Mouse (Mus musculus) lung, postnatal 25 days (tissue): ENCODE data around the gene Nploc4.

Experiments used
- DNase-seq: peaks from one replicate; pipeline ENCODE4 v3.0.0; 2022; ENCODE audit warnings: low spot score

Gene Nploc4

DNA sequence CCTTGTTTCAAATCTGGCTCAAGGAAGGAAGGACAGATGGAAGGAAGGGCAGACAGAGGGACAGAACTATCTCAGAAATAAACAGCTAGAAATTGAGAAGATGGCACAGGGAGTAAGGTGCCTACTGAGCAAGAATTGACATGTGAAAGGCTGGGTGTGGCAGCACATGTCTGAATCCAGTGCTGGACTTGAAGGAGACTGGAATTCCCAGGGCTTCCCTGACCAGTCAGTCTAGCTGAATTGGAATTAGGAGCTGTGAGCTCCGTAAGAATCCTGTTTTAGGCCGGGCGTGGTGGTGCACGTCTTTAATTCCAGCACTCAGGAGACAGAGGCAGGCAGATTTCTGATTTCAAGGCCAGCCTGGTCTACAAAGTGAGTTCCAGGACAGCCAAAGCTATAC, 95.8 kb downstream of the Nploc4 start:
- DNase-seq = no peak

DNA sequence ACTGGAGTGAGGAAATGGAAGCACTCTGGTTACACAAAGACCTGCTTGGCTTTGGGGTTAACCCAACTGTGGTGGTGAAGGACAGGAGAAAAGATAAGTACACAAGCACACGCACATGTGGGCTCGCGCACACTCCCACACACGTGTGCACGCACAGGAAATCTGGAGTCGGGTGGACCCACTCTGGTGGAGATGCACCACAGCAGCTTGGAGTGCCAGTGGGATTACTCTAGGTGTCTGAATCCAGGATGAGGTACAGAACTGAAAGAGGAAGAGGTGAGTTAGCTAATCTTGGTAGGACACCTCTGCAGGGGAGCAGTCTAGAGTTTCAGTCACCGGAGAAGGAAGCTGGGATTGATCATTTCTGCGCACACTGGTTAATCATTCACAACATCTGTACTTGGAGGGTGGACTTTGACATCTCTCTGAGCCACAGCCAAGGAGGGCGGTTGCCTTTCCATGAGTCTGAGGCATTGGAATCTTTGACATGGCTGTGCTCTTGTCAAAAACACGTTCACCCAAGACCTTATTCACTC, 97.5 kb downstream of the Nploc4 start:
- no peak for DNase-seq

DNA sequence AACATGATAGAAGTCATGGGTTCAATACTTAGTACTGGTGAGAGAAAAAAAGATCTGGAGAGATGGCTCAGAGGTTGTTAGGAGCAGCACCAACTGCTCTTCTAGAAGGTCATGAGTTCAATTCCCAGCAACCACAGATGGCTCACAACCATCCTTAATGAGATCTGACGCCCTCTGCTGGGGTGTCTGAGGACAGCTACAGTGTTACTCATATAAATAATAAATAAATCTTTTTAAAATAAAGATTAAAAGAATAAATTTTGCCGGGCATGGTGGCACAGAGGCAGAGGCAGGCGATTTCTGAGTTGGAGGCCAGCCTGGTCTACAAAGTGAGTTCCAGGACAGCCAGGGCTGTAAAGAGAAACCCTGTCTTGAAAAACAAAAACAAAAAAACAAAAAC, 98.7 kb downstream of the Nploc4 start:
- no peak for DNase-seq

DNA sequence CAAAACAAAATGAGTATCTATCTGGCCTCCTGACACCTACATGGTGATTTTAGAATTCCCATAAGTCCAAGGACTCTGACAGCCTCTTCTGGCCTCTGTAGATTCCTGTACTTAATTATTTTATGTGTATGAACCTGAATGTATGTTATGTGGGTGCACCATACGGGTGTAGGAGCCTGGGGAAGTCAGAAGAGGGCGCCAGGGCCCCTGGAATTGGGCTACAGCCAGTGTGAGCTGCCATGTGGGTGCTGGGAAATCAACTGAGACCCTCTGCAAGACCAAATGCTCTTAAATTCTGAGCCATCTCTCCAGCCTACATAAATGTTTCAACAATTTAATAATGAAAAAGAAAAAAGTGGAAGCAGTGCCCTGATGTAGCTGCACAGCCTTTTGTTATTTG, 100.1 kb downstream of the Nploc4 start:
- DNase-seq = no peak

DNA sequence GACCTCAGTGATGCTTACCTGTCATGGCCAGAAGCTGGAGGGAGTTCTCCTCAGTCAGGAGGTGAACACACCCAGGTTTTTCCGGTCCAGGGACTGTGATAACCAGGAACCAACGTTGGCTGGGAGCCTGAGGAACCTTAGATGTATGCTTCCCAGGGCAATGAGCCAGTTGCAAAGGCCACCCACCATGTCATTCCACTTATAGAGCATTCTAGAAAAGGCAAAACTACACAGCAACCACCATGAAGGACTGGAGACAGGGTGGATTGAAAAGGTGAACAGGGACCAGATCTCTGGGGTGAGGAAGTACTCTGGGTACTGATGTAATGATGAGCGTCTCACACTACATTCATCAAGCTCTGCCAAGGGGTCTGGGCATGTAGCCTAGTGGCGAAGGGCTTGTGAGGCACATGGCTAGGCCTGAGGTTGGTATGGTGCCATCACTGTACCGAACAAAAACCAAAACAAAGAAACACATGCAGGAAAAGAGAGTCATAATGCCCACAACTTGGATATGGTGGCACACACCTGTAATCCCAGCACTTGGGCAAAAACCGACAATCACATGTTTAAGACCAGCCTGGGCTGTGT, 102.0 kb downstream of the Nploc4 start:
- DNase-seq = no peak
